Mouse (Mus musculus): ENCODE results near the gene Mex3b. TPM values are rescaled to one million over a fixed set of nuclear protein-coding genes. Genes with fewer than 3 reads are reported as not detected.

The Mex3b gene
- polyA plus RNA-seq, 1 experiment from 2014 or later: 5.7 TPM

DNA sequence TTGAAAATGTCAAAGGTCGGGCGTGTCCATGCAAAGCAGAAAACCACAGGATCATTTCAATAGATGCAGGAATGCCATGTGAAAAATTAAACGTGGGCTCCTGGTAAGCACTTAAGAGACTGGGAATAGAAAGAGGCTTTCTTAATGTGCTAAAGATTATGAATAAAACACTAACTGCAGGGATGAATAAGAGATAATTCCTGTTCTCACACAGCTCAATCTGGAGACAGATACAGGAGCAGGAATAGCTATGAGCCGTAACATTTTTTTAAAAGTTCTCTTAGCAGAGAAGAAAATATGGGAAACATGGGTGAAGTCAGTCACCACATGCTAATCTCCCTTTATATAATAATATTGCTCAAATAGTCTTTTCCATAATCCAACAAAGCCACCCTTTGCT is 47.2 kb downstream of the Mex3b start:
- ChIA-PET CTCF (no interaction called here), POLR2A (no interaction called here)
- DNase-seq (ENCODE audit: low read depth, low spot score): no peak
- no peaks in the 10 kb centered on the region for H3K27me3 ChIP-seq
- in situ Hi-C loops (cut with MboI; ENCODE audit: low pct_unique_long_range_greater_than_20kb): no loop called here
- no peak for ATAC-seq
- TF ChIP-seq CTCF (IDR thresholded peaks at IDR 0.05): no peak

Other genes with a start within 250 kb of the Mex3b start
- gene Saxo2, start 218.8 kb upstream of the Mex3b start, polyA plus RNA-seq (2021): 2.2 TPM
- gene Efl1, start 218.7 kb upstream of the Mex3b start, polyA plus RNA-seq (2021): 18.8 TPM